ENCODE assay signal across 12 mouse cellular contexts in genomic region chr6:34907121-34907614, GRCm38 (mm10). TPM values are rescaled to one million over a fixed set of nuclear protein-coding genes. Genes with fewer than 3 reads are reported as not detected.
DNase-seq lines count a peak whose midpoint lies in the region; ATAC-seq and TF ChIP-seq lines count a peak whose summit lies in the region.
"Had no signal": no experiment of that assay in that cellular context is flagged by ENCODE, and none has a peak within 500 bp of the region (broad histone marks: within the 10 kb centered on the region; RNA-seq: fewer than 3 reads in every experiment).

No protein-coding gene starts in this region.

- no peak overlapping the region for H3K27ac ChIP-seq in kidney, embryonic 16.5 days (ENCODE audit: low read length)
- H3K27ac ChIP-seq in brown adipose tissue, adult 24 weeks (replicated peaks; ENCODE audit: low read depth, low read length) = peak overlapping the region; percentile 42
- H3K27ac ChIP-seq in liver, embryonic 13.5 days = peak overlapping the region; percentile 99
- H3K27ac ChIP-seq in intestine, postnatal 0 days (ENCODE audit: low read depth, low read length) = no peak overlapping the region

- H3K9ac ChIP-seq in kidney, embryonic 16.5 days (replicated peaks; ENCODE audit: low read length) = no peak overlapping the region
- peak overlapping the region; percentile 84 for H3K9ac ChIP-seq in liver, embryonic 13.5 days
- H3K9ac ChIP-seq in intestine, postnatal 0 days (ENCODE audit: low read depth, low read length) = no peak overlapping the region

- TF ChIP-seq CTCF in intestine, postnatal 0 days (IDR thresholded peaks at IDR 0.05; ENCODE audit: low read depth) = no peak

- no peak for ATAC-seq in kidney, embryonic 16.5 days (ENCODE audit: low FRiP score, low TSS enrichment)
- peak; percentile 86 for ATAC-seq in liver, embryonic 13.5 days (ENCODE audit: low read depth)
- no peak for ATAC-seq in intestine, postnatal 0 days
- ATAC-seq: hindbrain, embryonic 16.5 days had no signal

- H3K4me1 ChIP-seq in kidney, embryonic 16.5 days (ENCODE audit: insufficient read depth, low read length) = peaks cover 13% of the 10 kb centered on the region
- peaks cover 10% of the 10 kb centered on the region for H3K4me1 ChIP-seq in brown adipose tissue, adult 24 weeks (ENCODE audit: control insufficient read depth, insufficient read depth, insufficient read length, low read length)
- peaks cover 87% of the 10 kb centered on the region for H3K4me1 ChIP-seq in erythroblast, embryonic 14.5 days (ENCODE audit: control insufficient read depth)
- peaks cover 88% of the 10 kb centered on the region for H3K4me1 ChIP-seq in liver, embryonic 13.5 days (replicated peaks)
- H3K4me1 ChIP-seq in intestine, postnatal 0 days (replicated peaks; ENCODE audit: control insufficient read depth, insufficient read depth, low read length) = no peaks in the 10 kb centered on the region

- peak; percentile 82 for DNase-seq in kidney, adult 9 months
- peak; percentile 76 for DNase-seq in liver, embryonic 13.5 days
- DNase-seq in right cerebral cortex, postnatal 36 days (ENCODE audit: low spot score in 2 of 2) = no peak
- DNase-seq in cerebellum, adult 18-20 months = no peak
- DNase-seq: cerebellum, postnatal 14 days; thymus, postnatal 25 days had no signal

- no peaks in the 10 kb centered on the region for H3K27me3 ChIP-seq in kidney, embryonic 16.5 days (ENCODE audit: insufficient read depth, low read length)
- H3K27me3 ChIP-seq in erythroblast, embryonic 14.5 days (ENCODE audit: control insufficient read depth) = no peaks in the 10 kb centered on the region
- H3K27me3 ChIP-seq in liver, embryonic 13.5 days = no peaks in the 10 kb centered on the region
- H3K27me3 ChIP-seq in intestine, postnatal 0 days (replicated peaks; ENCODE audit: control insufficient read depth, insufficient read depth, low read length) = no peaks in the 10 kb centered on the region

- WGBS in kidney, embryonic 16.5 days = 76% methylated on average over 2 of the region's 2 CpGs
- 37% methylated on average over 2 of the region's 2 CpGs for WGBS in liver, embryonic 13.5 days (ENCODE audit: insufficient replicate concordance)
- WGBS in intestine, postnatal 0 days = 84% methylated on average over 2 of the region's 2 CpGs

- H3K4me3 ChIP-seq in kidney, embryonic 16.5 days (ENCODE audit: low read length) = no peak overlapping the region
- H3K4me3 ChIP-seq in brown adipose tissue, adult 24 weeks (ENCODE audit: insufficient read depth, low read depth, low read length) = no peak overlapping the region
- H3K4me3 ChIP-seq in erythroblast, embryonic 14.5 days (replicated peaks) = peak overlapping the region; percentile 55
- peak overlapping the region; percentile 45 for H3K4me3 ChIP-seq in liver, embryonic 13.5 days (replicated peaks)
- H3K4me3 ChIP-seq in intestine, postnatal 0 days (ENCODE audit: low read depth, low read length) = no peak overlapping the region

- no peak overlapping the region for H3K4me2 ChIP-seq in kidney, embryonic 16.5 days (replicated peaks; ENCODE audit: low read depth, low read length)
- peak overlapping the region; percentile 83 for H3K4me2 ChIP-seq in liver, embryonic 13.5 days
- H3K4me2 ChIP-seq in intestine, postnatal 0 days (replicated peaks; ENCODE audit: low read depth) = no peak overlapping the region

- H3K9me3 ChIP-seq in kidney, embryonic 16.5 days (ENCODE audit: low read length) = no peaks in the 10 kb centered on the region
- no peaks in the 10 kb centered on the region for H3K9me3 ChIP-seq in erythroblast, embryonic 14.5 days (ENCODE audit: control insufficient read depth, low read length)
- H3K9me3 ChIP-seq in liver, embryonic 13.5 days (replicated peaks) = no peaks in the 10 kb centered on the region
- H3K9me3 ChIP-seq in intestine, postnatal 0 days (ENCODE audit: control insufficient read depth) = no peaks in the 10 kb centered on the region

- peaks cover 19% of the 10 kb centered on the region for H3K36me3 ChIP-seq in kidney, embryonic 16.5 days (ENCODE audit: insufficient read depth, low read length)
- peaks cover 73% of the 10 kb centered on the region for H3K36me3 ChIP-seq in erythroblast, embryonic 14.5 days (ENCODE audit: control insufficient read depth)
- H3K36me3 ChIP-seq in liver, embryonic 13.5 days = peaks cover 67% of the 10 kb centered on the region
- peaks cover 21% of the 10 kb centered on the region; the same call in 1 of the 2 replicates for H3K36me3 ChIP-seq in intestine, postnatal 0 days (ENCODE audit: control insufficient read depth, insufficient read depth)

RNA-seq across cellular contexts. Expression of gene Wdr91, which starts 3.5 kb away (rescaled TPM):
- polyA plus RNA-seq in kidney, embryonic 16.5 days (2015; fragmentation: Nextera tagmentation; extraction: Ambion mirVana) = 11.2 and 11.3 TPM in 2 replicates
- polyA plus RNA-seq in brown adipose tissue, adult 24 weeks (2012; ENCODE audit: insufficient read depth, insufficient read length, missing spikeins) = 12.4 and 13.9 TPM in 2 replicates
- 6.8 and 7.5 TPM in 2 replicates for polyA plus RNA-seq in erythroblast, embryonic 14.5 days (2012)
- polyA plus RNA-seq in liver, embryonic 13.5 days (2015; fragmentation: Nextera tagmentation; extraction: Ambion mirVana) = 12.3 and 13.8 TPM in 2 replicates
- 5.7 and 6.9 TPM in 2 replicates for polyA plus RNA-seq in intestine, postnatal 0 days (2015; fragmentation: Nextera tagmentation; extraction: Ambion mirVana)

RNA-seq across cellular contexts. Expression of gene Stra8, which starts 12.8 kb away (rescaled TPM):
- polyA plus RNA-seq in kidney, embryonic 16.5 days (2015; fragmentation: Nextera tagmentation; extraction: Ambion mirVana) = not detected in 2 replicates
- polyA plus RNA-seq in brown adipose tissue, adult 24 weeks (2012; ENCODE audit: insufficient read depth, insufficient read length, missing spikeins) = not detected in 2 replicates
- polyA plus RNA-seq in erythroblast, embryonic 14.5 days (2012) = not detected in 2 replicates
- polyA plus RNA-seq in liver, embryonic 13.5 days (2015; fragmentation: Nextera tagmentation; extraction: Ambion mirVana) = not detected in 2 replicates
- polyA plus RNA-seq in intestine, postnatal 0 days (2015; fragmentation: Nextera tagmentation; extraction: Ambion mirVana) = not detected in 2 replicates
- polyA plus RNA-seq: hindbrain, embryonic 16.5 days; small intestine, adult 2 months had no signal

RNA-seq across cellular contexts. Expression of gene Cyren, which starts 29.3 kb away (rescaled TPM):
- 15.2 and 15.4 TPM in 2 replicates for polyA plus RNA-seq in kidney, embryonic 16.5 days (2015; fragmentation: Nextera tagmentation; extraction: Ambion mirVana)
- polyA plus RNA-seq in brown adipose tissue, adult 24 weeks (2012; ENCODE audit: insufficient read depth, insufficient read length, missing spikeins) = 3.3 and 5.0 TPM in 2 replicates
- polyA plus RNA-seq in erythroblast, embryonic 14.5 days (2012) = 0.88 and 1.4 TPM in 2 replicates
- polyA plus RNA-seq in liver, embryonic 13.5 days (2015; fragmentation: Nextera tagmentation; extraction: Ambion mirVana) = 10.5 and 10.6 TPM in 2 replicates
- polyA plus RNA-seq in intestine, postnatal 0 days (2015; fragmentation: Nextera tagmentation; extraction: Ambion mirVana) = 6.2 and 6.8 TPM in 2 replicates

RNA-seq across cellular contexts. Expression of gene Tmem140, which starts 44.2 kb away (rescaled TPM):
- 2.8 and 3.1 TPM in 2 replicates for polyA plus RNA-seq in kidney, embryonic 16.5 days (2015; fragmentation: Nextera tagmentation; extraction: Ambion mirVana)
- 21.6 and 38.6 TPM in 2 replicates for polyA plus RNA-seq in brown adipose tissue, adult 24 weeks (2012; ENCODE audit: insufficient read depth, insufficient read length, missing spikeins)
- polyA plus RNA-seq in erythroblast, embryonic 14.5 days (2012) = 0.01 TPM in 1 of 2 replicates, not detected in the other
- 2.4 and 2.7 TPM in 2 replicates for polyA plus RNA-seq in liver, embryonic 13.5 days (2015; fragmentation: Nextera tagmentation; extraction: Ambion mirVana)
- 12.9 and 25.0 TPM in 2 replicates for polyA plus RNA-seq in intestine, postnatal 0 days (2015; fragmentation: Nextera tagmentation; extraction: Ambion mirVana)

Comparison
In these comparisons a context has a peak if more than half of its experiments do, and no peak if none do; other contexts are left out.
1. DNase-seq: peak in kidney, adult 9 months (single experiment) and liver, embryonic 13.5 days (single experiment); none in right cerebral cortex, postnatal 36 days (0 of 2) and cerebellum, adult 18-20 months (0 of 2).
2. H3K27ac ChIP-seq: peak in brown adipose tissue, adult 24 weeks (single experiment) and liver, embryonic 13.5 days (single experiment); none in kidney, embryonic 16.5 days (single experiment) and intestine, postnatal 0 days (single experiment).
3. H3K4me3 ChIP-seq: peak in erythroblast, embryonic 14.5 days (single experiment) and liver, embryonic 13.5 days (single experiment); none in kidney, embryonic 16.5 days (single experiment), brown adipose tissue, adult 24 weeks (single experiment) and intestine, postnatal 0 days (single experiment).